Mouse (Mus musculus) left cerebral cortex, adult 9 months (tissue): Measurements from ENCODE around the gene Ccdc13.

Experiments
- DNase-seq, 2 experiments: peaks; one replicate each; pipeline ENCODE4 v3.0.0; 2022; ENCODE audit warnings: low spot score in 2 of 2

Ccdc13 gene

GRCm38 (mm10) chr9:121838829-121839621 is at the start of gene Ccdc13:
Ccdc13 (minus strand) TSS chr9:121839461.
- peak in 1 of 2 experiments; percentile 86 for DNase-seq

GRCm38 (mm10) chr9:121882015-121882457 is 42.8 kb upstream of the Ccdc13 start:
- DNase-seq, result no peak

GRCm38 (mm10) chr9:121881301-121881700 is 42.0 kb upstream of the Ccdc13 start:
- peak in 1 of 2 experiments; percentile 30 for DNase-seq

GRCm38 (mm10) chr9:121880840-121881239 is 41.6 kb upstream of the Ccdc13 start:
- peak; percentile 25 to 75 for DNase-seq

- DNase-seq, result peak in 1 of 2 experiments; percentile 84
Measured at GRCm38 (mm10) chr9:121877052-121877740, 37.9 kb upstream of the Ccdc13 start.

GRCm38 (mm10) chr9:121873578-121873977 is 34.3 kb upstream of the Ccdc13 start:
- DNase-seq, result no peak

- DNase-seq, result no peak
Measured at GRCm38 (mm10) chr9:121872062-121872683, 32.9 kb upstream of the Ccdc13 start.

GRCm38 (mm10) chr9:121869973-121870515 is 30.8 kb upstream of the Ccdc13 start:
- DNase-seq, result no peak

GRCm38 (mm10) chr9:121869432-121869831 is 30.2 kb upstream of the Ccdc13 start:
- DNase-seq, result no peak

GRCm38 (mm10) chr9:121868236-121868635 is 29.0 kb upstream of the Ccdc13 start:
- no peak for DNase-seq

GRCm38 (mm10) chr9:121867632-121868031 is 28.4 kb upstream of the Ccdc13 start:
- DNase-seq, result no peak

GRCm38 (mm10) chr9:121865425-121866008 is 26.3 kb upstream of the Ccdc13 start:
- DNase-seq, result no peak

- no peak for DNase-seq
Measured at GRCm38 (mm10) chr9:121864837-121865236, 25.6 kb upstream of the Ccdc13 start.

- DNase-seq, result no peak
Measured at GRCm38 (mm10) chr9:121860921-121861320, 21.7 kb upstream of the Ccdc13 start.

GRCm38 (mm10) chr9:121859345-121859744 is 20.1 kb upstream of the Ccdc13 start:
- no peak for DNase-seq

GRCm38 (mm10) chr9:121858153-121858488 is 18.9 kb upstream of the Ccdc13 start, which contains the start of gene Higd1a:
Higd1a (minus strand) TSS chr9:121858362.
- DNase-seq, result no peak

GRCm38 (mm10) chr9:121857474-121858152 is 18.4 kb upstream of the Ccdc13 start:
- DNase-seq, result peak; percentile 93 to 97

GRCm38 (mm10) chr9:121856649-121857416 is 17.6 kb upstream of the Ccdc13 start:
- peak in 1 of 2 experiments; percentile 20 for DNase-seq

- no peak for DNase-seq
Measured at GRCm38 (mm10) chr9:121854246-121854645, 15.0 kb upstream of the Ccdc13 start.

- no peak for DNase-seq
Measured at GRCm38 (mm10) chr9:121847842-121848241, 8.6 kb upstream of the Ccdc13 start.
